Mouse (Mus musculus): ENCODE measurements at regions not wholly inside any gene's neighbourhood (a gene's known extent, or its start where the extent isn't known, plus 50 kb on each side); places are given as distances from the start of the nearest gene placed in this dataset.

- no peaks in the 10 kb centered on the region for H3K9me3 ChIP-seq (ENCODE audit: control insufficient read depth, low read length)
- H3K9ac ChIP-seq (replicated peaks; ENCODE audit: low read depth, low read length), result no peak overlapping the region
- H3K4me1 ChIP-seq (ENCODE audit: control insufficient read depth, insufficient read depth, low read length), result no peaks in the 10 kb centered on the region
- no peaks in the 10 kb centered on the region for H3K27me3 ChIP-seq (ENCODE audit: control insufficient read depth, insufficient read depth, low read length)
- no peaks in the 10 kb centered on the region for H3K36me3 ChIP-seq (ENCODE audit: control insufficient read depth, insufficient read depth, low read length)
- no peak overlapping the region for H3K4me3 ChIP-seq (ENCODE audit: low read depth, low read length)
- no peak overlapping the region for H3K4me2 ChIP-seq (ENCODE audit: low read depth, low read length)
- no peak overlapping the region for H3K27ac ChIP-seq (ENCODE audit: low read depth, low read length)
- WGBS, result 19% methylated on average over 17 of the region's 17 CpGs
- ATAC-seq (ENCODE audit: low read depth), result peak; percentile 83
Measured at GRCm38 (mm10) chr15:25284354-25285199, 129.0 kb downstream of the Basp1 start.

DNA sequence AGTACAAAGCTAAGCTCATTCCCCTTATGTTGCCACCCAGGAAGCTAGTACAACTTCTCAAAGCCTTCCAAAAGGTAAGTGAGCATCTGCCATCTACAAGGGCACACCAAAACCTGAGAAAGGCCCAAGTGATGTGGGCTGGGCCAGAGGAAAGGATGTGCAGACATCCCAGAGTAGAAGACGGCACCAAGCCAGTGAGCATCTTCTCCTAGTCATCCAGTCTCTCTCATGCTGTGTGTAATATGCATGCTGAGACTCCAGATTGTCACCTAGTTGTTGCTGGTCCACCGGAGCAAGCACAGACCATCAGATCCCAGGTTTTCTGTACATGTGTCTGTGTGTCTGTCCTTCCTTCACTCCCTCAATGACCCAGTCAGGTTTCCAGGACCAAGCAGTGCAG lies 129.9 kb downstream of the Basp1 start:
- ATAC-seq (ENCODE audit: low read depth), result peak; percentile 12; the same call in 1 of the 2 replicates

DNA sequence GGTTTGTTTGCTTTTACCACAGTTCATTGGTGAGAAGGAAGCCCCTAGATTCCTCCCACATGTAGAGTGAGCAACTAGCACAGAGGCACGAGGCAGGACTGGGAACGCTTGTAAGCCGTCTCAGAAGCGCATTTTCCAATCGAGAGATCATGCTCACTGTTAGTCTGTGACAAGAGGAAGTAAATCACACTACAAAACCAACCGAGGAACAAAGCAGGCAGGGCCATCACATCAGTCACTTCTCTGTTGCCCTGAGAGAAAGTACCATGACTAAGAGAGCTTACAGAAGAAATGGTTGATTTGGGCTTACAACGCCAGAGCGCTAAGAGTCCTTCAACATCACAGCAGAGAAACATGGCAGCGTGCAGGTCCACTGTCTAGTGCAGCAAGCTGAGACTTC lies 131.2 kb downstream of the Basp1 start:
- Histone ChIP-seq H3K36me3 (ENCODE audit: control insufficient read depth, insufficient read depth, low read length) (no peaks in the 10 kb centered on the region), H3K27ac (ENCODE audit: low read depth, low read length) (no peak overlapping the region), H3K9me3 (ENCODE audit: control insufficient read depth, low read length) (no peaks in the 10 kb centered on the region), H3K4me2 (ENCODE audit: low read depth, low read length) (no peak overlapping the region), H3K27me3 (ENCODE audit: control insufficient read depth, insufficient read depth, low read length) (no peaks in the 10 kb centered on the region), H3K4me3 (ENCODE audit: low read depth, low read length) (no peak overlapping the region), H3K4me1 (ENCODE audit: control insufficient read depth, insufficient read depth, low read length) (no peaks in the 10 kb centered on the region; the same call in 1 of the 2 replicates), H3K9ac (replicated peaks; ENCODE audit: low read depth, low read length) (no peak overlapping the region)
- no peak for ATAC-seq (ENCODE audit: low read depth)
- WGBS, result 36% methylated on average over 9 of the region's 9 CpGs

More for the DNA sequence above, 129.9 kb downstream of the Basp1 start:
- H3K9ac ChIP-seq (replicated peaks; ENCODE audit: low read depth, low read length), result no peak overlapping the region
- no peaks in the 10 kb centered on the region for H3K36me3 ChIP-seq (ENCODE audit: control insufficient read depth, insufficient read depth, low read length)
- H3K4me1 ChIP-seq (ENCODE audit: control insufficient read depth, insufficient read depth, low read length), result no peaks in the 10 kb centered on the region; the same call in 1 of the 2 replicates
- H3K9me3 ChIP-seq (ENCODE audit: control insufficient read depth, low read length), result no peaks in the 10 kb centered on the region
- H3K4me3 ChIP-seq (ENCODE audit: low read depth, low read length), result no peak overlapping the region
- no peaks in the 10 kb centered on the region for H3K27me3 ChIP-seq (ENCODE audit: control insufficient read depth, insufficient read depth, low read length)
- H3K27ac ChIP-seq (ENCODE audit: low read depth, low read length), result no peak overlapping the region
- H3K4me2 ChIP-seq (ENCODE audit: low read depth, low read length), result no peak overlapping the region
- WGBS, result 81% methylated on average over 2 of the region's 2 CpGs

- Histone ChIP-seq H3K9ac (replicated peaks; ENCODE audit: low read depth, low read length) (no peak overlapping the region), H3K4me2 (ENCODE audit: low read depth, low read length) (no peak overlapping the region), H3K4me3 (ENCODE audit: low read depth, low read length) (no peak overlapping the region), H3K36me3 (ENCODE audit: control insufficient read depth, insufficient read depth, low read length) (no peaks in the 10 kb centered on the region), H3K4me1 (ENCODE audit: control insufficient read depth, insufficient read depth, low read length) (no peaks in the 10 kb centered on the region; the same call in 1 of the 2 replicates), H3K27me3 (ENCODE audit: control insufficient read depth, insufficient read depth, low read length) (no peaks in the 10 kb centered on the region), H3K27ac (ENCODE audit: low read depth, low read length) (no peak overlapping the region), H3K9me3 (ENCODE audit: control insufficient read depth, low read length) (no peaks in the 10 kb centered on the region)
- no peak for ATAC-seq (ENCODE audit: low read depth)
Measured at GRCm38 (mm10) chr15:25281942-25282341, 131.6 kb downstream of the Basp1 start.

- H3K4me2 ChIP-seq (ENCODE audit: low read depth, low read length), result no peak overlapping the region
- no peaks in the 10 kb centered on the region; the same call in 1 of the 2 replicates for H3K4me1 ChIP-seq (ENCODE audit: control insufficient read depth, insufficient read depth, low read length)
- H3K27ac ChIP-seq (ENCODE audit: low read depth, low read length), result no peak overlapping the region
- ATAC-seq (ENCODE audit: low read depth), result peak; percentile 93
- H3K9ac ChIP-seq (replicated peaks; ENCODE audit: low read depth, low read length), result no peak overlapping the region
- no peaks in the 10 kb centered on the region for H3K27me3 ChIP-seq (ENCODE audit: control insufficient read depth, insufficient read depth, low read length)
- H3K36me3 ChIP-seq (ENCODE audit: control insufficient read depth, insufficient read depth, low read length), result no peaks in the 10 kb centered on the region
- H3K4me3 ChIP-seq (ENCODE audit: low read depth, low read length), result no peak overlapping the region
- WGBS, result 32% methylated on average over 6 of the region's 6 CpGs
- no peaks in the 10 kb centered on the region for H3K9me3 ChIP-seq (ENCODE audit: control insufficient read depth, low read length)
Measured at GRCm38 (mm10) chr15:25278317-25279156, 135.0 kb downstream of the Basp1 start.

DNA sequence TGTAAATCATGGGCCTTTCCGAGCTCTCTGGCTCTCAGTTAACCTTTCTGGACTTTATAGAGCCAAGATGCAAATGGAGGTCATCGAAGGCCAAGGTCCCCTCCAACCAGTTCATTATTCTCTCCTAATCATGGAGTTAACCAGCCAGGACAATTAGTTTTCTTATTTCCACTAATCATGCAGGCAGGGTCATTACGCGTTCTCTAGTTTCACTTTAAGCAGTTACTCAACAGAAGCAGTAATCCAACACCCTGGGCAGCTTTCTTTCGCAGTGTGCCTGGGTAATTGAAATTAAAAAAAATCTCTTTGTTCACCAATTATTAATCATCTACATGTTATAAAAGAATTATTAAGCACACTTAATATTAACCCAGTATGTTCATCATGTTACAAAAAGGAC lies 137.3 kb downstream of the Basp1 start:
- WGBS, result 68% methylated on average over 5 of the region's 5 CpGs
- Histone ChIP-seq H3K27ac (ENCODE audit: low read depth, low read length) (no peak overlapping the region), H3K4me1 (ENCODE audit: control insufficient read depth, insufficient read depth, low read length) (no peaks in the 10 kb centered on the region; the same call in 1 of the 2 replicates), H3K4me3 (ENCODE audit: low read depth, low read length) (no peak overlapping the region), H3K4me2 (ENCODE audit: low read depth, low read length) (no peak overlapping the region), H3K9me3 (ENCODE audit: control insufficient read depth, low read length) (no peaks in the 10 kb centered on the region), H3K27me3 (ENCODE audit: control insufficient read depth, insufficient read depth, low read length) (no peaks in the 10 kb centered on the region), H3K36me3 (ENCODE audit: control insufficient read depth, insufficient read depth, low read length) (no peaks in the 10 kb centered on the region), H3K9ac (replicated peaks; ENCODE audit: low read depth, low read length) (no peak overlapping the region)
- no peak for ATAC-seq (ENCODE audit: low read depth)

DNA sequence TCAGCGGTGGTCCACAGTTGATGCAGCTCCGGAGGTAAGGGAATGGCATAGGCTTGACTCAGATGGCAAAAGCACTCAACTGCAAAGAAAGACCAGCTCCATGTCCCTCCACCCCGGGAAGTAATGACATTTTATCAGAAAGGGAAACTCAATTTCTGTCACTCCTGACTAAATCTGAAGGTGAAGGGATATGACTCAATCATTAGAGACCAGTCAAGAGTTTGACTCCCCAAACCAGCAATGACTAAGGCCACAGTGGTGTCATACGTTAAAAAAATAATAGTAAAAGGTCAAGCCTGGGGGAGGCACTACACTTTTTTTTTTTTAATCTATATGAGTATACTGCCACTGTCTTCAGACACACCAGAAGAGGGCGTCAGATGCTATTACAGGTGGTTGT lies 141.7 kb downstream of the Basp1 start:
- Histone ChIP-seq H3K4me2 (ENCODE audit: low read depth, low read length) (no peak overlapping the region), H3K4me1 (ENCODE audit: control insufficient read depth, insufficient read depth, low read length) (no peaks in the 10 kb centered on the region), H3K36me3 (ENCODE audit: control insufficient read depth, insufficient read depth, low read length) (no peaks in the 10 kb centered on the region), H3K9me3 (ENCODE audit: control insufficient read depth, low read length) (no peaks in the 10 kb centered on the region), H3K27ac (ENCODE audit: low read depth, low read length) (no peak overlapping the region), H3K27me3 (ENCODE audit: control insufficient read depth, insufficient read depth, low read length) (no peaks in the 10 kb centered on the region), H3K9ac (replicated peaks; ENCODE audit: low read depth, low read length) (no peak overlapping the region), H3K4me3 (ENCODE audit: low read depth, low read length) (no peak overlapping the region)
- WGBS, result 88% methylated on average over 5 of the region's 5 CpGs
- no peak for ATAC-seq (ENCODE audit: low read depth)

DNA sequence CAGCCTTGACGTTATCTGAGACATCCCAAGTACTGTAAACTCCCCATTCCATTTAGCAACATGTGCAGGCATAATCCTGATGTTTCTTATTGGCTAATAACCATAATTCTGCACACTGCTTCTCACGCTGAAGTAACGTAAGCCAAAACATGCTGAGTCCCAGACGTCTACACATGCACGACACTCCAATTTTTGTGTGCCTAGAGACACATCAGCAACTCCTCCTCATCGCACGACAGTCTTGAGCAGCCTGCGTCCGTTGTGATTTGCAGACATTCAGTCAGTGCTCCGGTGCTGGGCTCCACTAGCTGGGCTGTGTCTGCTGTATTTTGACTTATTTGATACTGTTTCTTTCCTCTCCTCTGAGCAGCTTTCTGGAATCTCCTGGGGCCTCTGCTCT lies 143.2 kb downstream of the Basp1 start:
- H3K9me3 ChIP-seq (ENCODE audit: control insufficient read depth, low read length), result no peaks in the 10 kb centered on the region
- no peaks in the 10 kb centered on the region for H3K36me3 ChIP-seq (ENCODE audit: control insufficient read depth, insufficient read depth, low read length)
- no peak overlapping the region for H3K27ac ChIP-seq (ENCODE audit: low read depth, low read length)
- no peak for ATAC-seq (ENCODE audit: low read depth)
- H3K9ac ChIP-seq (replicated peaks; ENCODE audit: low read depth, low read length), result no peak overlapping the region
- no peaks in the 10 kb centered on the region for H3K27me3 ChIP-seq (ENCODE audit: control insufficient read depth, insufficient read depth, low read length)
- WGBS, result 71% methylated on average over 10 of the region's 10 CpGs
- H3K4me3 ChIP-seq (ENCODE audit: low read depth, low read length), result no peak overlapping the region
- no peak overlapping the region for H3K4me2 ChIP-seq (ENCODE audit: low read depth, low read length)
- no peaks in the 10 kb centered on the region for H3K4me1 ChIP-seq (ENCODE audit: control insufficient read depth, insufficient read depth, low read length)
